Mouse (Mus musculus): ENCODE data around the gene Fam178b.

DNA sequence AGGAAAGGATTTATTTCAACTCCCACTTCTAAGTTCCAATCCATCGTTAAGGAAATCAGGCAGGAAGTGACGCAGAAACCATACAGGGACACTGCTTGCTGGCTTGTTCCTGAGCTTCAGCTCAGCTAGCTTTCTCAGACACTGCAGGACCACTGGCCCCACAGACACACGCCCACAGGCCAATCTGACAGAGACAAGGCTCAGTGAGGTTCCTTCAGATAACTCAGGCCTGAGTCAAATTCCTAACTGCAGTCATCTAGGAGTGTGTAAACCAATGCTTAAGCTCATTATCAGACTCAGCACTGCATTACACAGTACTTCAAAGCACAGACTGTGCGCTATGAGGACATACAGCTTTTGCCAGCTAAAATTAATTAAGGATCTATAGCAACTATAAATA, 12.7 kb downstream of the Fam178b start:
- TF ChIP-seq CTCF (IDR thresholded peaks at IDR 0.05; ENCODE audit: control insufficient read depth, insufficient read depth, insufficient replicate concordance, low read depth, low read length) (no peak), POLR2A (IDR thresholded peaks at IDR 0.05; ENCODE audit: control insufficient read depth, low read depth, low read length) (no peak)
